In genomic region chr5:149689860-149690259, GRCm38 (mm10) we compare ENCODE assay signal across 14 mouse cellular contexts.
"Had no signal": no experiment of that assay in that cellular context is flagged by ENCODE, and none has a peak within 500 bp of the region (broad histone marks: within the 10 kb centered on the region; RNA-seq: fewer than 3 reads in every experiment).

No protein-coding gene starts in this region.

- H3K9me3 ChIP-seq: liver, embryonic 15.5 days; neural tube, embryonic 13.5 days had no signal

- H3K9ac ChIP-seq: liver, embryonic 15.5 days; neural tube, embryonic 13.5 days had no signal

- ATAC-seq: midbrain, embryonic 16.5 days had no signal

- H3K4me2 ChIP-seq: liver, embryonic 11.5 days; liver, embryonic 15.5 days; midbrain, embryonic 11.5 days; neural tube, embryonic 13.5 days had no signal

- H3K27ac ChIP-seq: layer of hippocampus, adult 2 months; liver, embryonic 15.5 days; neural tube, embryonic 13.5 days had no signal

- H3K27me3 ChIP-seq: liver, embryonic 15.5 days; neural tube, embryonic 13.5 days had no signal

- DNase-seq: kidney, adult 8-10 months; kidney, postnatal 10 days; kidney, postnatal 4 days; left cerebral cortex, postnatal 4 days; lung, adult 2 months; lung, postnatal 10 days; right cerebral cortex, postnatal 4 days; thymus, postnatal 4 days had no signal

- H3K4me1 ChIP-seq: liver, embryonic 15.5 days; neural tube, embryonic 13.5 days had no signal

- H3K4me3 ChIP-seq: layer of hippocampus, adult 2 months; liver, embryonic 15.5 days; neural tube, embryonic 13.5 days had no signal

- H3K36me3 ChIP-seq: liver, embryonic 15.5 days; neural tube, embryonic 13.5 days had no signal
